Mouse (Mus musculus) heart, embryonic 12.5 days (tissue): ENCODE measurements around the gene Slc16a10. TPM values are rescaled to one million over a fixed set of nuclear protein-coding genes. Genes with fewer than 3 reads are reported as not detected.

Experiments
- ATAC-seq: fragments of 200-750 bp; cut with Nextera tagmentation; 2 replicates; pipeline ENCODE4 v1.8.0; 2017; ENCODE audit warnings: moderate TSS enrichment, moderate library complexity; ENCODE audit not compliant: insufficient number of reproducible peaks, low FRiP score
- H3K27ac ChIP-seq: fragments of 300-500 bp; sonication (generic); 2 replicates; pipeline ENCODE4 v1.5.1; 2016; ENCODE audit warnings: mild to moderate bottlenecking, moderate library complexity; ENCODE audit not compliant: poor library complexity, severe bottlenecking
- H3K27me3 ChIP-seq: fragments of 300-500 bp; sonication (generic); replicated peaks from 2 replicates; pipeline ENCODE4 v1.6.1; 2016; ENCODE audit warnings: mild to moderate bottlenecking, moderate library complexity
- H3K36me3 ChIP-seq: fragments of 300-500 bp; sonication (generic); 2 replicates; pipeline ENCODE4 v1.6.1; 2016; ENCODE audit warnings: mild to moderate bottlenecking, moderate library complexity
- H3K4me1 ChIP-seq: fragments of 300-500 bp; sonication (generic); replicated peaks from 2 replicates; pipeline ENCODE4 v1.6.1; 2016; ENCODE audit warnings: mild to moderate bottlenecking
- H3K4me2 ChIP-seq: fragments of 300-500 bp; sonication (generic); 2 replicates; pipeline ENCODE4 v1.6.1; 2016; ENCODE audit warnings: mild to moderate bottlenecking, moderate library complexity
- H3K4me3 ChIP-seq: fragments of 300-500 bp; sonication (generic); 2 replicates; pipeline ENCODE4 v1.5.1; 2016; ENCODE audit warnings: mild to moderate bottlenecking
- H3K9ac ChIP-seq: fragments of 300-500 bp; sonication (generic); 2 replicates; pipeline ENCODE4 v1.6.1; 2016; ENCODE audit warnings: mild to moderate bottlenecking, moderate library complexity
- H3K9me3 ChIP-seq: fragments of 300-500 bp; sonication (generic); replicated peaks from 2 replicates; pipeline ENCODE4 v1.6.1; 2016; ENCODE audit warnings: mild to moderate bottlenecking, moderate library complexity
- WGBS: fragments of 180-500 bp; shearing (Covaris S2); methylation state at CpG from one replicate; pipeline ENCODE4 v1.1.7; 2016; 5-methylcytosine and 5-hydroxymethylcytosine counted together
- polyA plus RNA-seq: library from polyadenylated mRNA; unstranded; fragments of >200 nt; fragmentation: Nextera tagmentation; extraction: Ambion mirVana; gene quantifications from 2 replicates; pipeline ENCODE4 v1.2.1, GENCODE M21; 2016

Gene Slc16a10
- polyA plus RNA-seq, 1 experiment from 2014 or later: 22.5 TPM

- 84% methylated on average over 4 of the region's 4 CpGs for WGBS
- peaks cover 21% of the 10 kb centered on the region for H3K4me1 ChIP-seq
Measured at GRCm38 (mm10) chr10:40083556-40083955, 58.5 kb downstream of the Slc16a10 start.

GRCm38 (mm10) chr10:40082668-40083067, 59.4 kb downstream of the Slc16a10 start:
- no peak overlapping the region for H3K27ac ChIP-seq
- H3K36me3 ChIP-seq: no peaks in the 10 kb centered on the region
- no peak overlapping the region for H3K4me2 ChIP-seq
- no peak overlapping the region for H3K9ac ChIP-seq
- H3K4me1 ChIP-seq: peaks cover 21% of the 10 kb centered on the region
- no peak overlapping the region for H3K4me3 ChIP-seq
- no peak for ATAC-seq
- H3K27me3 ChIP-seq: no peaks in the 10 kb centered on the region
- H3K9me3 ChIP-seq: no peaks in the 10 kb centered on the region
- whole genome bisulfite sequencing: 87% methylated on average over 7 of the region's 7 CpGs

More at GRCm38 (mm10) chr10:40083556-40083955, 58.5 kb downstream of the Slc16a10 start:
- Histone ChIP-seq H3K36me3 (no peaks in the 10 kb centered on the region), H3K27ac (no peak overlapping the region), H3K27me3 (no peaks in the 10 kb centered on the region), H3K4me3 (no peak overlapping the region), H3K9me3 (no peaks in the 10 kb centered on the region), H3K4me2 (no peak overlapping the region), H3K9ac (no peak overlapping the region)
- ATAC-seq: no peak

- no peaks in the 10 kb centered on the region for H3K9me3 ChIP-seq
- H3K4me3 ChIP-seq: no peak overlapping the region
- H3K4me1 ChIP-seq: peaks cover 17% of the 10 kb centered on the region
- 82% methylated on average over 10 of the region's 10 CpGs for WGBS
- H3K27ac ChIP-seq: no peak overlapping the region
- peaks cover 6% of the 10 kb centered on the region for H3K36me3 ChIP-seq
- no peaks in the 10 kb centered on the region for H3K27me3 ChIP-seq
- H3K9ac ChIP-seq: no peak overlapping the region
- no peak for ATAC-seq
- no peak overlapping the region for H3K4me2 ChIP-seq
Measured at GRCm38 (mm10) chr10:40080533-40080932, 61.5 kb downstream of the Slc16a10 start.

- ATAC-seq: no peak
- Histone ChIP-seq H3K27ac (no peak overlapping the region), H3K27me3 (no peaks in the 10 kb centered on the region), H3K9me3 (no peaks in the 10 kb centered on the region), H3K36me3 (peaks cover 6% of the 10 kb centered on the region), H3K9ac (no peak overlapping the region), H3K4me2 (no peak overlapping the region), H3K4me1 (peaks cover 10% of the 10 kb centered on the region), H3K4me3 (no peak overlapping the region)
- WGBS: 63% methylated on average over 2 of the region's 2 CpGs
Measured at GRCm38 (mm10) chr10:40079256-40079655, 62.8 kb downstream of the Slc16a10 start.

GRCm38 (mm10) chr10:40077960-40078353, 64.1 kb downstream of the Slc16a10 start:
- H3K4me2 ChIP-seq: no peak overlapping the region
- H3K27ac ChIP-seq: no peak overlapping the region
- H3K4me3 ChIP-seq: no peak overlapping the region
- H3K4me1 ChIP-seq: peaks cover 10% of the 10 kb centered on the region; the same call in 1 of the 2 replicates
- no peak overlapping the region for H3K9ac ChIP-seq
- peaks cover 6% of the 10 kb centered on the region for H3K36me3 ChIP-seq
- no peaks in the 10 kb centered on the region for H3K27me3 ChIP-seq
- 72% methylated on average over 6 of the region's 6 CpGs for WGBS
- no peak for ATAC-seq
- no peaks in the 10 kb centered on the region for H3K9me3 ChIP-seq

GRCm38 (mm10) chr10:40077346-40077959, 64.6 kb downstream of the Slc16a10 start:
- Histone ChIP-seq H3K4me3 (no peak overlapping the region), H3K4me1 (peaks cover 10% of the 10 kb centered on the region; the same call in 1 of the 2 replicates), H3K9ac (no peak overlapping the region), H3K4me2 (no peak overlapping the region), H3K27me3 (no peaks in the 10 kb centered on the region), H3K36me3 (peaks cover 6% of the 10 kb centered on the region), H3K27ac (no peak overlapping the region), H3K9me3 (no peaks in the 10 kb centered on the region)
- WGBS: 68% methylated on average over 4 of the region's 4 CpGs
- no peak for ATAC-seq

- no peaks in the 10 kb centered on the region for H3K9me3 ChIP-seq
- WGBS: 75% methylated on average over 6 of the region's 6 CpGs
- H3K27ac ChIP-seq: no peak overlapping the region
- H3K4me2 ChIP-seq: no peak overlapping the region
- H3K9ac ChIP-seq: no peak overlapping the region
- no peak for ATAC-seq
- no peaks in the 10 kb centered on the region for H3K27me3 ChIP-seq
- H3K36me3 ChIP-seq: peaks cover 6% of the 10 kb centered on the region
- H3K4me1 ChIP-seq: peaks cover 18% of the 10 kb centered on the region
- H3K4me3 ChIP-seq: no peak overlapping the region
Measured at GRCm38 (mm10) chr10:40073608-40074007, 68.5 kb downstream of the Slc16a10 start.

GRCm38 (mm10) chr10:40070684-40071083, 71.4 kb downstream of the Slc16a10 start:
- Histone ChIP-seq H3K36me3 (no peaks in the 10 kb centered on the region), H3K4me3 (no peak overlapping the region), H3K9ac (no peak overlapping the region), H3K27ac (no peak overlapping the region), H3K4me2 (no peak overlapping the region), H3K9me3 (no peaks in the 10 kb centered on the region), H3K27me3 (no peaks in the 10 kb centered on the region), H3K4me1 (peaks cover 25% of the 10 kb centered on the region)
- ATAC-seq: no peak
- WGBS: 76% methylated on average over 9 of the region's 9 CpGs

GRCm38 (mm10) chr10:40069270-40069669, 72.8 kb downstream of the Slc16a10 start:
- H3K4me1 ChIP-seq: peaks cover 25% of the 10 kb centered on the region
- no peaks in the 10 kb centered on the region for H3K27me3 ChIP-seq
- 27% methylated on average over 4 of the region's 4 CpGs for WGBS
- peak overlapping the region; percentile 21; the same call in 1 of the 2 replicates for H3K4me2 ChIP-seq
- H3K27ac ChIP-seq: peak overlapping the region; percentile 22
- no peak overlapping the region for H3K4me3 ChIP-seq
- H3K9ac ChIP-seq: no peak overlapping the region
- H3K9me3 ChIP-seq: no peaks in the 10 kb centered on the region
- no peaks in the 10 kb centered on the region for H3K36me3 ChIP-seq
- no peak for ATAC-seq

GRCm38 (mm10) chr10:40068595-40068994, 73.5 kb downstream of the Slc16a10 start:
- Histone ChIP-seq H3K4me2 (no peak overlapping the region), H3K27me3 (no peaks in the 10 kb centered on the region), H3K36me3 (no peaks in the 10 kb centered on the region), H3K27ac (no peak overlapping the region), H3K4me3 (no peak overlapping the region), H3K9ac (no peak overlapping the region), H3K9me3 (no peaks in the 10 kb centered on the region), H3K4me1 (peaks cover 25% of the 10 kb centered on the region)
- no peak for ATAC-seq
- WGBS: 77% methylated on average over 10 of the region's 10 CpGs

GRCm38 (mm10) chr10:40067529-40067928, 74.5 kb downstream of the Slc16a10 start:
- no peak overlapping the region for H3K4me2 ChIP-seq
- WGBS: 69% methylated on average over 1 of the region's 1 CpGs
- no peaks in the 10 kb centered on the region for H3K27me3 ChIP-seq
- H3K27ac ChIP-seq: peak overlapping the region; percentile 16; the same call in 1 of the 2 replicates
- no peak overlapping the region for H3K9ac ChIP-seq
- no peak overlapping the region for H3K4me3 ChIP-seq
- H3K36me3 ChIP-seq: no peaks in the 10 kb centered on the region
- H3K4me1 ChIP-seq: peaks cover 25% of the 10 kb centered on the region
- no peaks in the 10 kb centered on the region for H3K9me3 ChIP-seq
- ATAC-seq: no peak

- peaks cover 25% of the 10 kb centered on the region for H3K4me1 ChIP-seq
- H3K9me3 ChIP-seq: no peaks in the 10 kb centered on the region
- 80% methylated on average over 1 of the region's 1 CpGs for WGBS
- H3K27ac ChIP-seq: no peak overlapping the region
- ATAC-seq: no peak
- no peak overlapping the region for H3K4me3 ChIP-seq
- H3K4me2 ChIP-seq: no peak overlapping the region
- H3K9ac ChIP-seq: no peak overlapping the region
- no peaks in the 10 kb centered on the region for H3K27me3 ChIP-seq
- no peaks in the 10 kb centered on the region for H3K36me3 ChIP-seq
Measured at GRCm38 (mm10) chr10:40067071-40067470, 75.0 kb downstream of the Slc16a10 start.
